Mouse (Mus musculus) cerebellum, postnatal 14 days (tissue): ENCODE measurements around the gene Ptpn5.
A peak's percentile ranks its signal among the peaks of the same experiment; 100 is the strongest.

Source experiments
- DNase-seq, 2 experiments: peaks; one replicate each; pipeline ENCODE4 v3.0.0; 2021; ENCODE audit warnings: mixed read lengths in 2 of 2

Gene Ptpn5

DNA sequence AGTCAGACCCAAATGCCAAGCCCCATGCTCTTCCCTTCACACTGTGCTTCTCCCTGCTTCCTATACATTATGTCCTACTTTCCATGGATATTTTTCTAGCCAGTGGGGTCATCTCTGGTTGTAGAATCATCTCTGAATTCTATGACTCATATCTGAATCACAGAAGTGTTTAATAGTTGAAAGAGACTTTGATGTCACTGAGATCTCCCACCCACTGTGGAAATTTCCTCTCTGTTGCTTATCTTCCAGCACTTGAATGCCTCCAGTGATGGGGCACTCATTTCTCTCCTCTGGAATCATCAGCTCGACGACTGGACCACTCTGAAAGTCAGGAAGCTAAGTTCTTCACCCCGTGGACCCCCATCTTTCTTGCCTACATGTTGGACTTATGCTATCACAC is 22.4 kb downstream of the Ptpn5 start:
- no peak for DNase-seq

DNA sequence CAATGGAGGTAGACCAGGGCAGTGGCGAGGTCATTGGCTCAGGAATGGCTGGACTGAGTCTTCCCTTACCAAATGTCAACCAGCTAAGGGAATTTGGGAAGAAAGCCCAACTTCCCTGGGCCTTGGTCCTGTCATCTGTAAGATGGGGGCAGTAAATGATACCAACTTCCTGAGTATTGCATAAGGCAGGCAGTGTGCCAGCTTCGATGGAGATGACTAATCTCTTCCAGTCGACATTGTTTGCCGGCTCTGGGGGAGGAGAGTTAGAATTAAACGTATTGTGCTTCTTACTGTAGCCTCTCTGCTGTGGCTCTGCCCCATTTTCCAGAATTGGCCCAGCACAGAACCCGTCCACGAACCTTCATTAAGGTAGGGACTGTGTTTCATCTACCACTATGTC is 23.0 kb downstream of the Ptpn5 start:
- no peak for DNase-seq

DNA sequence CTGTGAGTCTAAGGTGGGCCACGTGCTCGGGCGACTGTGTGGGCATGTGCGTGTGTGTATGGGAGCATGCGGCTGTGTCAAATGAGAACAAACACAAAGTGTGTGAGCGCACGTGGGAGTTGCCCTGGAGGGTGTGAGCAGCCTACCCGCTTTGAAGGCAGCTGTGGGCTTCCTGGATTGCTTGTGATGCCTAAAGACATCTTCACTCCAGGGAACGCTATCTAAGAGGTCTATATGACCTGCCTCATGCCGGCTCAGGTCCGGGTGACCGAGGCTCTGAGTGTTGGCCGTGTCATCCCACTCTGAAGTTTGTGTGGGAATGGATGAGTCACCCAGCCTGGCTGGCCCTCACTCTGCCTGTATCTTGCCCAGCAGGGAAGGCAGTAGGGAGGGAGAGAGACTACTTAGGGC is 24.7 kb downstream of the Ptpn5 start:
- no peak for DNase-seq

DNA sequence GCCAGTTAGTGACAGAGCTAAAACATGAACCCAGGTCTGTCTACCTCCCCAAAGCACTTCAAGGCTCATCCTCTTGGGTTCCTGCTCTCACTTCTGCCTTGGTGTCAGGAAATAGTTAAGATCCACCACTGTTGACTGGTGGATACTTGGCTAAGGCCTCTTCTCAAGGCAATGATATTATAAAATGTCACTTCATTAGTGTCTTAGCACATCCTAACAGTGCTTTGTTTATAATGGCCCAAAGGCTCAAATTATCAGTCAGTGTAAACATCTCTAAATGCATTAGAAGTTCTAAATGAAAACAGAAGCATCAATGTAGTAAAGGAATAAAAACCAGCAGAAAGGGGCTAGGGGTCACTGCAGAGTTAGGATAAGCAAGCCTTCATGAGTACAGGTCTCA is 26.5 kb downstream of the Ptpn5 start:
- DNase-seq = no peak

DNA sequence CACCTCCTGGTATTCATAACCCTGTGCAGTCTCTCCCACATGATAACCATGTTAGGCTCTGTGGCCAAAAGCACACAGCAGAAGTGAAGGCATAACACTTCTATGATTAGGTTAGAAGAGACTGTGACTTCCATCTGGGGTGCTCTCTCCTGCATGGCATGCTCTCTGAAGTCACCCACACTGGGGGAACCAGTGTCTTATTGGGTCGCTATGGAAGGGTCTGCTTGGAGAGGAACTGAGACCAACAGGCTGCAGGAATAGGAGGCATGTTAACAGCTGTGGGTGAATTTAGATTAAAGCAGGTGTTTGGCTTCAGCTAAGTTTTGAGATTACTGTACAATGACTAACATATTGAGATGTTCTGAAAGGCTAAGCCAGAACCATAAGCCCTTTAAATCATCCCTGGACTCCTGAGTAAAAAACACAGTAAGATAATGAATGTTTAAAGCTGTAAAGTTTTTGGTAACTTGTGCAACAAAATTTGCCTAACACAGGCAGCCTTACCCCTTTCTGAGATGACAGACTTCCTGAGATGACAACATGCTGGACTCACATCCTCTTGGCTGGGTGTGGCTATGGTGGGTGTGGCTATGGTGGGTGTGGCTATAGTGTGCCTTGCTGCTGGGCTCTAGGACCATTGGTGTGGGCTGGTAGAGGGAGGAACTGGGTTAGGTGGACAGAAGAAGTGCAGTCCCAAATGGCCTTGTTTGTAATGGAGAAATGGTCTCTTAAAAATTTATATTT is 29.6 kb downstream of the Ptpn5 start:
- no peak for DNase-seq

DNA sequence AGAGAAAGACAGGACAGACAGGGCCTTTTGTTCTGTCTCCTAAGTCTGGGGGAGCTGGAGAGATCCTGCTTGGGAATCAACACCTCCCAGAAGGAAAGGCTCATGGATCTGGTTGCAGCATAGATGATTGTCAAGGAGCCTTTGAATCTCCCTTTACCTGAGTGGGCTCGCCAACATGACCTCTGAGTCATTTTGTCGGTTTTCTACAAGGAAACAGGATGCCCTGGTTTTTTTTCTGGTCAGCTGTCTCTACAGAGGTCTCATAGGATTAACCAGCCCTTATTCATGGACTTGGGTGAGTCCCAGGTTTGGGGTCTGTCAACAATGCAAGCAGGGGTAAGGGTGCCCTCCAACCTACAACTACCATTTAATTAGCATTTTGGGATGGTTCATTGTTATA is 30.5 kb downstream of the Ptpn5 start:
- DNase-seq = no peak

DNA sequence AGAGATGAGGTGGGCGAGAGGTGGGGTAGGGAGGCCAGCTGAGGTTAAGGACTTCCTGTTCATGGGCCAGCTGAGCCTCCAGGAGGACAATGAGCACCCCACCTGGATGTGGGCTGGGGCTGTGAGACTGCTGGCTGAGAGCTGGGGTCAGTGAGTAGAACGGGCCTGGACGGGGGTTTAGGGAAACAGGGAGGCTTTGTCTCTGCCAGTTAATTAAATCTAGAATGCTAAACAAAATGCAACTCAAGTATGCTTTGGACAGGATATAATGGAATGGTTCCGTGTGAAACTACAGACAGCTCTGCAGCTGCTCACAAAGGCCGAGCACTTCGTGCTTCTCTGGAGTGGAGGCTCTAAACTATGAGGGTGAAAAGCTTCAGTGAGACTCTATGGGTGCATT is 32.9 kb downstream of the Ptpn5 start:
- no peak for DNase-seq

DNA sequence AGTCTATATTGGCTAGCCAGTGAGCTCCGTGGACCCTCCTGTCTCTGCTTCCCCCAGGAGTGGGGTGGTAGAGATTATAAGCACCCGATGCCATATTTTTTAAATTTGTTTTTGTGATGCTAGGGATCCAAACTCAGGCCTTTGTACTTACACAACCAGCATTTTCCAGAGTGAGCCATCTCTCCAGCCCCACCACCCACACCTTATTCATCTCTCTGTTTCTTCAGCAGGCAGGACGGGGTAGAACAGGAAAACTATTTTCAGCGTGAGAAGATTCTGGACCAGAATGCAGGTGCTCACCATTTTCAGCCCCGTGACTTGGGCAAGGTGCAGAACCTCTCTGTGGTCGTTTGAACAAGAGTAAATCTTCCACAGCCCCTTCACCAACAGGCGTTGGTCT is 34.2 kb downstream of the Ptpn5 start:
- DNase-seq = no peak

DNA sequence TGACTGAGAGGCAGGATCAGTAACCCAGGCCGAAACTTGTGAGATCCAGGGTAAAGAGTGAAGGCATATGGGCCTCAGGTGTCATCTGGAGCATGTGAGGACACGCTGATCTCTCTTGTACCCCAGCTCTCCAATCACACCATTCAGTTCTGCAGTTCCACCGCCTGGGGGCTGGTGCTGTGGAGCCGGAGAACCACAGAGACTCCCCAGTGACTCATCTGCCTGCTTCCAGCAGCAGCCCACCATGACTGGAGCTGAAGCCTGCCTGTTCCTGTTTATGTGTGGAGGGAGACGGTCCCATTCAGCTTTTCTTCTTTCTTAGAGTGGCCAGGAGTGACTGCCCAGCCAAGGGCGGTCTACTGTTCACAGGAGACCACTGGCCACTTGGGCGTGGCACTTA is 35.4 kb downstream of the Ptpn5 start:
- no peak for DNase-seq

DNA sequence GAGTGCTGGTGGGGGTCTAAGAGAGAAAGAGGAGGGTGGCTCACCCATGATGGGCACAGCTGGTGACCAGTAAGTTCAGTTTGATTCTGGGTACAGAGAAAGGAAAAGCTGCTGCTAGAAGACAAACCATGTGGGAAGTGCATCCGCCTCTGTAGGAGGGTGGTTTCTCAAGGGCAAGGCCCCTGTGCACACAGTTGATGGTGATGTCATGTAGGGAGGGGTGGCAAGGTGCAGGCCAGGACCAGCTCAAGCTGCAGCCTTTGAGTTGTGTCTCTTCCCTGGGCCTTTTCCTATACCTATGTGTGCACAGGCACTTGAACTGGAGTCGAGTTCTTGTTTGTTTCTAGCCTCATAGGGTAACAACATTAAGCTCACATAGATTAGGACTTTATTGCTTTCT is 38.5 kb downstream of the Ptpn5 start:
- DNase-seq = no peak

DNA sequence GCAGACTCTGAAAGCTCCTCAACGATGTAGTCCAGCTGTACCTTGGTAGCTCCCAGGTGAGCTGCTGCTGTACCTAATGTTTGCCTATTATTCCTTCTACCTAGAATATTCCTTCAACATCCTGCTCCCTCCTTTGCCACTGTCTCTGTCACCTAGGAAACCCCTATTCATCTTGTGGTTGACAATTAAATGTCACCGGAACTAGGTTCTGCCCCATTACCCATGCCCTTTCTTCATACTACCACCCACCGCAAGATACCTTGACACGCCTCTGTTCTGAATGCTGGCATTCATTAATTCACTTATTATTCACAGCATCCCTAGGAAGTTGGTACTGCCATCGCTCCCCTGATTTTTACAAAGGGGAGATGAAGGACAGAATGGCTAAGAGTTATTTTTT is 39.5 kb downstream of the Ptpn5 start:
- DNase-seq = no peak

DNA sequence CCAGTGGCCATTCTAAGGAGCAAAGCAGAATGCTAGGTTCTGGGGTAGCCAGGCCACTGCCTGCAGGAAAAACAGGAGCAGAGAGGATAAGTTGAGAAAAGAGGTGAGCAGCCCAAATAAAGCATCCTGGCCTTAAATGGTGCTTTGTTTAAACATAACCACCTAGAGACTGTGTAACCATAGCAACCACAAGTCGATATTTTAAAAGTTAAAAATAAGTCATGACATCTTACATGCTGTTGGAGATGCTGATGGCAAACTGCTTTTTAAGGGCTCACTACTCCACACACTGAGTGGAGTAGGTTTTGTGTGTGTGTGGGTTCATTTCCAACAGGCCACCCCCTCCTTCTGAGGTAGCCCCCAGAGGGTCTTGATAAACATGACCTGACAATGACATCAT is 48.4 kb downstream of the Ptpn5 start:
- no peak for DNase-seq

DNA sequence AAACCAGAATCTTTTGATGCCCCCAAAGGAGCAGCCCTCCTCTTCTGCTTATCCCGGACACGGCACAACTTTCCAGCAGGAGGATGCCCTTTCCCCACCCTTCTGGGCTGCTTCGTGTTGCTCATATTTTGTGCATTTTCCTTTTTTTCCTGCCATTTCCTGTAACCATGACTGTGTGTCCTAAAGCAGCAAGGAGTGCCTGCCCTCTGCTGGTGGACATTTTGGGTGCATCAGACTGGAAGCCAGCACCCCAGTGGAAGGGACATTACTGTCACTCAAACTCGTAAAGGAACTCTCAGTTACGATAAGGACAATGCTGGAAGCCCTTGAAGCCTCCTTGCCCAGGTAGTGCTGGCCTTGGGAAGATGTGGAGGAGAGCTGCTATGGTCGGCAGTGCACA is 52.2 kb downstream of the Ptpn5 start:
- peak; percentile 84 to 89 for DNase-seq

DNA sequence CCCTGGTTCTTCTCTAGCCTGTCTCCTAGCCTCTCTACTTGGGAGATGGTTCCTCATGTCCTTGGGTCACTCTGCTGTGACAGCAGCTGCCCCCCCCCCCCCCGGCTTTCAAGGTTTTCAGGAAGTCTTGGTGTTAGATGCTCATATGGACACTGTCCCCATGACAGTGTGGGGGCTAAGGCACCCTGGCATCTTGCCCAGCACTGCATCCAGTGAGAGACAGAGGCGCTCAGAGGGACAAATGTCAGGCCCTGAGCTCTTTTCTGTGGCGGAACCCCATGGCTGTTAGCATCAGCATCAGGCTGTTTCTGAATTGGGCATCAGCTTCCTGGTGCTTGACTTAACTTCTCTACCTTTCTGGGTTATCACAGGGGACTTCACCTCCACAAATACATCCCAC is 52.6 kb downstream of the Ptpn5 start:
- peak in 1 of 2 experiments; percentile 39 for DNase-seq

DNA sequence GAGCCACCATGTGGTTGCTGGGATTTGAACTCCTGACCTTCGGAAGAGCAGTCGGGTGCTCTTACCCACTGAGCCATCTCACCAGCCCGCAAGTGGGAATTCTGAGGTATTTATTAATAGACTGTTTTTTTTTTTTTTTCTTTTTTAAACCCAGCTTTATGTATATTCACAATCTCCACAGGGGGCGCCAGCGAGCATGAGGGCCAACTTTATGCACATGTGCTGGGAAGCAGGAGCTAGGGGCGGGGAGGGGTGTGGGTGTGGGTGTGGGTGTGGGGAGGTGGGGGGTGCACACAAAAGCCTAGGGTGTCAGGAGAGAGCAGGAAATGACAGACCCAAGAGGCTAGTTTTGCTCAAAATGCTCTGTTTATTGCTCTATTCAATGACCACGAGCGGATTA is 56.0 kb downstream of the Ptpn5 start:
- DNase-seq = peak; percentile 29 to 73

DNA sequence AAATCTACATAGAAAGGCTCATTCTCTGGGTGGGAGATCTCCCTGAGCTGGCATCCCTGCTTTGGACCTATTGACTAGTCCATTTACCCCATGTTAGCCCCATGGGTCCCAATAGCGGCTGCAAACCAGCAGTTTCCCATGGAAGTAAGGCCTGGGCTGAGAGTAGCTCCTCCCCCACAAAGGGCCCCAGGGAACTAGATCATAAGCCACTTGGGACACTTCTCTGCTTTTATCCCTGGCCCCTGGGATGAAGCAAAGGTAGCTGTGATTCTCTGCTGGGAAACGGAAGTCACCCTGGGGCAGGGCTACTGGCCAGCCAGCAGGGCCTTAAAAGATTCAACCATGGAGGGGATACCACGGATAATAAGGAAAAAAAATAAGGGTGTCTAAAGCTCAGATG is 56.8 kb downstream of the Ptpn5 start:
- no peak for DNase-seq

DNA sequence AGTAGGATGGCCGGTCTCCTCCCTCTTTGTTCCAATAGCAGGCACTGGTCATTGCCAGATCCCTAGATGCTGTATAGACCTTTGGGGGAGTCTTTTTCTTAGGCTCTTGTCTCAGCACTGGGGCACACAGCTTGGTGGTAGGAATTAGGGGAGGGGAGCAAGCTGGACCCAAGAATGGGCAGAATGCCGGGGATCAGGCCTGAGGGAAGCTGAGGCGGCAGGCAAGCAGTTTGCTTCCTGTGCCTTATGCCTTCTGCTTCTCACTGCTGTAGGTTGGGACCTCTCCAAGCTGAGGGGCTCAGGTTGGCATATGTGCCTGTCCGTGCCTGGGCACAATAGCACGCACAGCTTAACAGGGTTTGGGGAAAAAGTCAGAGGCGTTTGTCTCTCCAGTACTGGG is 57.3 kb downstream of the Ptpn5 start:
- peak; percentile 61 to 71 for DNase-seq

DNA sequence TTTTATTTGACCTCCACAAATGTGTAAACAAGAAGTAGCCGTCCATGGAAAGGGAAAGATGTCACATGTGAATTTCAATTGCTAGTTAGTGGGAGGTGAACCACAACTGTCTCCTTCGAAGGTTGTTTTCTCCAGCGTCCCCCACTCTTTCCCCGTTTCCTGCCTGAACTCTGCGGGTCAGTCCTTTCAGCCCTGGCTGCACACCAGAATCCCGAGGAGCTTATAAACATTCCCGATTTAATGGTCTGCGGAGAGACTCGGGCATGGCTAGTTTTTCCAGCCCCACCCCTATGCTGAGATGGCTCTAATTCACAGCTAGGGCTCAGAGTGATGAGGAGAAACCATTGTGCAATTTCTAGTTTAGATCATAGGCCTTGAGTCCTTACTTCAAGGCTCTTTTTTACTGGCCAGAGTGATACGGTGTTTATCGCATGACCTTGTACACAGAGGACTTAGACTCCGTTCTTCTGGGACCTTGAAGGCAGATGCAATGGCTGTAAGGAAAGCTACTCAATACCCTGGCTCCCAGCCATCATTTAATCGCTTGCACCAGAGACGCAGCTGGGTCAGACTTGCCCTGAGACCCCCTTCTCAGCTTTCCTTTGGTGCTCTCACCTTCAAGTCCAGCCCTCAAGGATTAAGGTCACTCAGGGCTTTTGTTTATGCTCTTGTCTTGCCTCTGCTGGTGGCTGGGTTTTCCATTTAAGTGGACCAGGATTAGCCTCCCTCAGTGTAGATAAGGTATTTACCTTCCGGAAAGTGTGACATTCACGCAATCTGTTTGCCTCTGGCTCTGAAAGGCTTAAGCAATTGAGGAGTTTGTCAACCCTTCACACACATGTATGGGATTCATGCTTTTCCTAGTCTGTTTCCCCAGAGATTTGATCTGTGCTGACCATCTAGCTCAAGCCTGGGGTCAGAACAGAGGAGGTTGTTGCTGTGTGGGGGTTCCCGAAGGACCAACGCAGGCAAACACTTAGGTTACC is 59.7 kb downstream of the Ptpn5 start:
- DNase-seq = no peak

DNA sequence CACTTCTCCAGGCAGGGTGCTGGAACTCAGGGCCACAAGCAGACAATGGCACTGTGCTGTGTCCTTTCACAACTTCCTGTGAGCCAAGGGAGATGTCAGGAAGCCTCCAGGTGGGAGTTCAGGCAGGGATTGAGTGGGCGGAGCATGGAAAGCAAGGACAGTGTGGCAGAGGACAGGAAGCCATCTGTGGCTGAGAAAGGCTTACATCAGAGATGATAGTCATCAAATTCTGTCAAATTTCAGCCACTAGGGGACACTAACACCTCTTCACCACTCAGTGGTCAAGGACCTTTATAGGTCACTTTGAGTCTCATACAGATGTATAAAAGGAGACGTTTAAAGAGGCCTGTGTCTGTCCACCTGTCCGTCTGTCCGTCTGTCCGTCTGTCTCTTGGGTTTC is 60.9 kb downstream of the Ptpn5 start:
- DNase-seq = no peak

DNA sequence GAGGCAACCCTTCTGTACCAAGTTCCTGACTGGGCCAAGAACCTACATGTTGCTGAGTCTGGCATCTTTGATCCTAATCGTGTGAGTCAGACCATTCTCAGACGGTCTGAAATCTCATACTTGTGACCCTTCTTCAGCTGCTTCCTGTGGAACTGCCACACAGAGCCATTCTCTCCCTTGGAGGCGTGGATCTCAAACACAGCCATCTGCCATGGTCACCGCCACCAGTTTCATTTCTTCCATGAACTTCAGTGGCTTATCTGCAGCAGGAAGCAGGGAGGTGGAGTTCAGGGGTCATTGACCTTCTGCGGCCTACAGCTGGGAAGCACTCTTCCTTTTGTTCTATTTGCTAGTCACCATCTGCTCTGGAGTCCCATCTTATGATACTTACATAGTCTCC is 65.6 kb downstream of the Ptpn5 start:
- no peak for DNase-seq

DNA sequence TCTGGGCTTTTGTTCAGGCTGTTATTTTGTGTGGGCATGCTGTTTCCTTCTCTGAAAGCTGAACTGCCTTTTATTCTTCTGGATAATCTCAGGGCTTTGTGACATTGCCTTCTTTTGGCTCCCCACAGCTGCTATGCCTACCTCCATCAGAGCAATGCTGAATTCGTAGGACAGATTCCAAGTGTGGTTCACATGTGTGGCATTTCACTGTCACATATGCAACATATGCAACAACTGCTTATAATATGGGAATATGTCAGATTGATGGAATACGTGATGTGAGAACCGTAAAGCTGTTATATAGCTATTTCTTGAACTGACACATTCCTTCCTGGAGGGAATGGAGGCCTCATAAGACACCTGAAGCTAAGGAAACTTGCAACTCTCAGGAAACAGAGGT is 66.5 kb downstream of the Ptpn5 start:
- no peak for DNase-seq

DNA sequence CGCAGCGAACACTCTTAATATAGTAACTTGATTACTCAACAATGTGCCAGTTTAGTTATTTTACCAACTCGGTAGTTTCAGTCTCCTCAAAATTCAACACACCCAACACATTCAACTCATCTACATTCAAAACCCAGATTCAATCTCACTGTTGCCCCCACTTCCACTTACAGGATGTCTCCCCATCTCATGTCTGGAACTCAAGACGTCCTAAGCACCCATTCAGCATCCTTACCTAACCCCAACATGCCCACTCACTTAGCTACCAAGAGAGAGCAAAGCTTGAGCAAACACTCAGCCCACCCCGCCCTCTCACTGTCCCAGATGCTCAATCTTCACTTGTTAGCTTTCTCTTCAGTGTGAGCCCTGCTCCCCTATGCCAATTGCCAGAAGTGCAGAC is 71.9 kb downstream of the Ptpn5 start:
- no peak for DNase-seq

DNA sequence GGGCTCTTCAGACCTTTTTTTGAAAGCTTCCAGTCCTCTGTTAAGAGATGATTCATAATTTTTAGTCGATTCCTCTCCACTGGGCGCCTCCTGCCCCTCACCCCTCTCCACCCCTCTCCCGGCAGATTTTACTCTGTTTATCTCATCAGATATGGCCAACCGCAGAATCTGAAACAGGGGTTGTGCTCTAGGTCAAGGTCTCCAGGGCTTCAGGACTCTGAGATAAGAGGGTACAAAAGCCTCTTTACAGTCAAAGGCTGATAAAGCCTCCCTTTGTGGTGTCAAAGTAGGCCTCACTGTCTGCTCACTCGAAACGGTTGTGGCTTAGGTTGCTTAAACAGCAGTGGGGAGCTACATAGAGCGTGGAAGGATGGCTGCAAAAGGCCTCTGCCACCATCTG is 74.1 kb downstream of the Ptpn5 start:
- no peak for DNase-seq

DNA sequence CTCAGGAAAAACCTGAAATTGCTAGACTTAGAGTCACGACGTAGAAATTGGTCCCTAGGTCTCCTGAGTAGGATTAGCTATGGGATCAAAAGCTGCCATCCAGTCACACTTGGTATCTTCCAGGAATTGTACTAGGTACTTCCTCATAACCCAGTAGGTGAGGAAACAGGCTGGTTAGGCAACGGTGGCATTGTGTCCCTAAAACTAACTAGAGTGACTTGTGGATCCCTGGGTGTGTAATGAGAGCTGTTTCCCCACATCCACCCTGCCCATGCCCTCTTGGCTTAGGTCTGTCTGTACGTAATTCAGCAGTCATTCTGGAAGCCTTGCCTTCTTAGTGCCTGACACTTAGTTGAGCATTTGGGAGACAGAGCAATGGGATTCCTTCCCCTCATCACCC is 77.2 kb downstream of the Ptpn5 start:
- DNase-seq = no peak
